In genomic region chrX:12091431-12092061, GRCm38 (mm10) we compare ENCODE assay signal across 8 mouse cellular contexts.
DNase-seq lines count a peak whose midpoint lies in the region; ATAC-seq and TF ChIP-seq lines count a peak whose summit lies in the region.

No protein-coding gene starts in this region.

- H3K9ac ChIP-seq in intestine, embryonic 15.5 days = peak overlapping the region; percentile 67
- H3K9ac ChIP-seq in liver, embryonic 12.5 days = peak overlapping the region; percentile 60
- peak overlapping the region; percentile 77 for H3K9ac ChIP-seq in neural tube, embryonic 13.5 days

- H3K27ac ChIP-seq in bone marrow macrophage, adult 2 months (ENCODE audit: insufficient read depth, low read depth, low read length) = peak overlapping the region; percentile 87
- peak overlapping the region; percentile 94 for H3K27ac ChIP-seq in intestine, embryonic 15.5 days
- H3K27ac ChIP-seq in liver, embryonic 12.5 days = peak overlapping the region; percentile 65
- peak overlapping the region; percentile 97 for H3K27ac ChIP-seq in neural tube, embryonic 13.5 days (replicated peaks)

- ATAC-seq in intestine, embryonic 15.5 days = no peak
- no peak for ATAC-seq in liver, embryonic 12.5 days
- no peak for ATAC-seq in neural tube, embryonic 13.5 days (ENCODE audit: low read depth)

- no peaks in the 10 kb centered on the region for H3K9me3 ChIP-seq in intestine, embryonic 15.5 days
- no peaks in the 10 kb centered on the region for H3K9me3 ChIP-seq in liver, embryonic 12.5 days (replicated peaks)
- H3K9me3 ChIP-seq in neural tube, embryonic 13.5 days = no peaks in the 10 kb centered on the region

- peak overlapping the region; percentile 61 for H3K4me3 ChIP-seq in bone marrow macrophage, adult 2 months (ENCODE audit: insufficient read depth, low read length)
- peak overlapping the region; percentile 47 for H3K4me3 ChIP-seq in intestine, embryonic 15.5 days (replicated peaks)
- peak overlapping the region; percentile 54 for H3K4me3 ChIP-seq in liver, embryonic 12.5 days
- H3K4me3 ChIP-seq in neural tube, embryonic 13.5 days = peak overlapping the region; percentile 47

- peaks cover 49% of the 10 kb centered on the region for H3K27me3 ChIP-seq in intestine, embryonic 15.5 days (replicated peaks)
- peaks cover 100% of the 10 kb centered on the region for H3K27me3 ChIP-seq in liver, embryonic 12.5 days (replicated peaks)
- H3K27me3 ChIP-seq in neural tube, embryonic 13.5 days = peaks cover 78% of the 10 kb centered on the region

- peak; percentile 44 to 50 for DNase-seq in lung, adult 18-20 months
- DNase-seq in lung, postnatal 25 days (ENCODE audit: low spot score) = no peak
- DNase-seq in gastrocnemius, postnatal 10 days = peak; percentile 57
- peak; percentile 51 for DNase-seq in yolk sac, embryonic 10.5 days (ENCODE audit: low spot score)

- no peak for TF ChIP-seq POLR2A in bone marrow macrophage, adult 2 months (IDR thresholded peaks at IDR 0.05; ENCODE audit: borderline replicate concordance, low read depth, low read length)

- H3K4me1 ChIP-seq in bone marrow macrophage, adult 2 months (ENCODE audit: control insufficient read depth, insufficient read depth, low read length) = peaks cover 41% of the 10 kb centered on the region
- peaks cover 15% of the 10 kb centered on the region for H3K4me1 ChIP-seq in intestine, embryonic 15.5 days (replicated peaks)
- H3K4me1 ChIP-seq in liver, embryonic 12.5 days = peaks cover 45% of the 10 kb centered on the region
- H3K4me1 ChIP-seq in neural tube, embryonic 13.5 days (replicated peaks) = peaks cover 29% of the 10 kb centered on the region

- 4% methylated on average over 36 of the region's 56 CpGs for WGBS in intestine, embryonic 15.5 days
- 1% methylated on average over 40 of the region's 56 CpGs for WGBS in liver, embryonic 12.5 days (ENCODE audit: insufficient replicate concordance)
- WGBS in neural tube, embryonic 13.5 days = under 1% methylated on average over 45 of the region's 56 CpGs

- H3K36me3 ChIP-seq in intestine, embryonic 15.5 days = no peaks in the 10 kb centered on the region
- no peaks in the 10 kb centered on the region for H3K36me3 ChIP-seq in liver, embryonic 12.5 days
- H3K36me3 ChIP-seq in neural tube, embryonic 13.5 days = no peaks in the 10 kb centered on the region

- H3K4me2 ChIP-seq in intestine, embryonic 15.5 days (replicated peaks) = peak overlapping the region; percentile 85
- H3K4me2 ChIP-seq in liver, embryonic 12.5 days = peak overlapping the region; percentile 89
- peak overlapping the region; percentile 80 for H3K4me2 ChIP-seq in neural tube, embryonic 13.5 days

- TF ChIP-seq CTCF in bone marrow macrophage, adult 2 months (IDR thresholded peaks at IDR 0.05; ENCODE audit: low read depth, low read length) = no peak
